Mouse (Mus musculus): ENCODE data around the gene Dync1i1. TPM values are rescaled to one million over a fixed set of nuclear protein-coding genes. Genes with fewer than 3 reads are reported as not detected.

Dync1i1 gene
- polyA plus RNA-seq, 1 experiment from 2014 or later: 0.71 TPM

GRCm38 (mm10) chr6:5741395-5742032 lies 16.1 kb downstream of the Dync1i1 start:
- Histone ChIP-seq H3K9ac (no peak overlapping the region), H3K4me1 (ENCODE audit: insufficient read depth) (no peaks in the 10 kb centered on the region), H3K27me3 (ENCODE audit: insufficient read depth, low read length) (no peaks in the 10 kb centered on the region), H3K36me3 (ENCODE audit: insufficient read depth) (no peaks in the 10 kb centered on the region), H3K9me3 (ENCODE audit: low read depth, low read length) (no peaks in the 10 kb centered on the region), H3K27ac (ENCODE audit: low read depth) (no peak overlapping the region), H3K4me3 (ENCODE audit: low read depth, low read length) (no peak overlapping the region), H3K4me2 (no peak overlapping the region)
- TF ChIP-seq CTCF (IDR thresholded peaks at IDR 0.05; ENCODE audit: low read depth): no peak
- 86% methylated on average over 6 of the region's 6 CpGs for WGBS
- DNase-seq: no peak
- ATAC-seq (ENCODE audit: insufficient read depth): no peak

GRCm38 (mm10) chr6:5750079-5750711 lies 24.8 kb downstream of the Dync1i1 start:
- H3K4me1 ChIP-seq (ENCODE audit: insufficient read depth): no peaks in the 10 kb centered on the region
- no peak overlapping the region for H3K27ac ChIP-seq (ENCODE audit: low read depth)
- H3K36me3 ChIP-seq (ENCODE audit: insufficient read depth): no peaks in the 10 kb centered on the region
- no peak for TF ChIP-seq CTCF (IDR thresholded peaks at IDR 0.05; ENCODE audit: low read depth)
- 59% methylated on average over 6 of the region's 6 CpGs for WGBS
- peak; percentile 9 for DNase-seq
- no peak overlapping the region for H3K4me3 ChIP-seq (ENCODE audit: low read depth, low read length)
- peak; percentile 66; the same call in 1 of the 2 replicates for ATAC-seq (ENCODE audit: insufficient read depth)
- no peak overlapping the region for H3K9ac ChIP-seq
- H3K27me3 ChIP-seq (ENCODE audit: insufficient read depth, low read length): no peaks in the 10 kb centered on the region
- no peak overlapping the region for H3K4me2 ChIP-seq
- H3K9me3 ChIP-seq (ENCODE audit: low read depth, low read length): no peaks in the 10 kb centered on the region

GRCm38 (mm10) chr6:5752128-5752527 lies 26.7 kb downstream of the Dync1i1 start:
- Histone ChIP-seq H3K27ac (ENCODE audit: low read depth) (no peak overlapping the region), H3K9ac (no peak overlapping the region), H3K4me1 (ENCODE audit: insufficient read depth) (no peaks in the 10 kb centered on the region), H3K36me3 (ENCODE audit: insufficient read depth) (no peaks in the 10 kb centered on the region), H3K4me3 (ENCODE audit: low read depth, low read length) (no peak overlapping the region), H3K4me2 (no peak overlapping the region), H3K9me3 (ENCODE audit: low read depth, low read length) (no peaks in the 10 kb centered on the region), H3K27me3 (ENCODE audit: insufficient read depth, low read length) (no peaks in the 10 kb centered on the region)
- no peak for TF ChIP-seq CTCF (IDR thresholded peaks at IDR 0.05; ENCODE audit: low read depth)
- DNase-seq: peak; percentile 77
- 47% methylated on average over 16 of the region's 16 CpGs for whole genome bisulfite sequencing
- ATAC-seq (ENCODE audit: insufficient read depth): peak; percentile 63; the same call in 1 of the 2 replicates

GRCm38 (mm10) chr6:5752617-5753016 lies 27.2 kb downstream of the Dync1i1 start:
- Histone ChIP-seq H3K4me3 (ENCODE audit: low read depth, low read length) (no peak overlapping the region), H3K4me1 (ENCODE audit: insufficient read depth) (no peaks in the 10 kb centered on the region), H3K4me2 (no peak overlapping the region), H3K9ac (no peak overlapping the region), H3K27ac (ENCODE audit: low read depth) (no peak overlapping the region), H3K36me3 (ENCODE audit: insufficient read depth) (no peaks in the 10 kb centered on the region), H3K27me3 (ENCODE audit: insufficient read depth, low read length) (no peaks in the 10 kb centered on the region), H3K9me3 (ENCODE audit: low read depth, low read length) (no peaks in the 10 kb centered on the region)
- ATAC-seq (ENCODE audit: insufficient read depth): no peak
- WGBS: 59% methylated on average over 5 of the region's 5 CpGs
- TF ChIP-seq CTCF (IDR thresholded peaks at IDR 0.05; ENCODE audit: low read depth): no peak
- DNase-seq: peak; percentile 4

- DNase-seq: no peak
- no peak overlapping the region for H3K9ac ChIP-seq
- 42% methylated on average over 5 of the region's 5 CpGs for WGBS
Observed at GRCm38 (mm10) chr6:5756509-5757130, 31.2 kb downstream of the Dync1i1 start.

GRCm38 (mm10) chr6:5762943-5763342 lies 37.5 kb downstream of the Dync1i1 start:
- 48% methylated on average over 2 of the region's 2 CpGs for WGBS
- no peak overlapping the region for H3K27ac ChIP-seq (ENCODE audit: low read depth)
- no peak overlapping the region for H3K9ac ChIP-seq
- no peaks in the 10 kb centered on the region for H3K36me3 ChIP-seq (ENCODE audit: insufficient read depth)
- no peaks in the 10 kb centered on the region for H3K9me3 ChIP-seq (ENCODE audit: low read depth, low read length)
- ATAC-seq (ENCODE audit: insufficient read depth) (no peak), DNase-seq (no peak)
- no peak overlapping the region for H3K4me2 ChIP-seq
- no peaks in the 10 kb centered on the region for H3K4me1 ChIP-seq (ENCODE audit: insufficient read depth)
- no peak overlapping the region for H3K4me3 ChIP-seq (ENCODE audit: low read depth, low read length)
- no peaks in the 10 kb centered on the region for H3K27me3 ChIP-seq (ENCODE audit: insufficient read depth, low read length)
- no peak for TF ChIP-seq CTCF (IDR thresholded peaks at IDR 0.05; ENCODE audit: low read depth)

More at GRCm38 (mm10) chr6:5756509-5757130, 31.2 kb downstream of the Dync1i1 start:
- TF ChIP-seq CTCF (IDR thresholded peaks at IDR 0.05; ENCODE audit: low read depth): no peak
- Histone ChIP-seq H3K27ac (ENCODE audit: low read depth) (no peak overlapping the region), H3K9me3 (ENCODE audit: low read depth, low read length) (no peaks in the 10 kb centered on the region), H3K4me2 (no peak overlapping the region), H3K27me3 (ENCODE audit: insufficient read depth, low read length) (no peaks in the 10 kb centered on the region), H3K4me3 (ENCODE audit: low read depth, low read length) (no peak overlapping the region), H3K4me1 (ENCODE audit: insufficient read depth) (no peaks in the 10 kb centered on the region), H3K36me3 (ENCODE audit: insufficient read depth) (no peaks in the 10 kb centered on the region)
- ATAC-seq (ENCODE audit: insufficient read depth): no peak

- 43% methylated on average over 1 of the region's 1 CpGs for WGBS
- Histone ChIP-seq H3K9me3 (ENCODE audit: low read depth, low read length) (no peaks in the 10 kb centered on the region), H3K27ac (ENCODE audit: low read depth) (no peak overlapping the region), H3K27me3 (ENCODE audit: insufficient read depth, low read length) (no peaks in the 10 kb centered on the region), H3K4me3 (ENCODE audit: low read depth, low read length) (no peak overlapping the region), H3K4me2 (no peak overlapping the region), H3K9ac (no peak overlapping the region), H3K4me1 (ENCODE audit: insufficient read depth) (no peaks in the 10 kb centered on the region), H3K36me3 (ENCODE audit: insufficient read depth) (no peaks in the 10 kb centered on the region)
- DNase-seq: no peak
- no peak for TF ChIP-seq CTCF (IDR thresholded peaks at IDR 0.05; ENCODE audit: low read depth)
- ATAC-seq (ENCODE audit: insufficient read depth): no peak
Observed at GRCm38 (mm10) chr6:5768576-5768975, 43.1 kb downstream of the Dync1i1 start.

Measured in lung, embryonic 14.5 days (tissue).